Mouse (Mus musculus) splenic B cell, adult 2 months (primary cell): Measurements from ENCODE around the gene Fkbp4.

Experiments
- DNase-seq: peaks from one replicate; pipeline ENCODE4 v3.0.0-alpha.2; 2011; ENCODE audit warnings: low read depth, low spot score
- H3K27me3 ChIP-seq: 2 replicates; pipeline ENCODE4 v1.6.1; 2012; ENCODE audit warnings: mild to moderate bottlenecking, low read length, moderate library complexity, mixed read lengths; ENCODE audit not compliant: control insufficient read depth, poor library complexity, insufficient read depth, severe bottlenecking
- H3K36me3 ChIP-seq: 2 replicates; pipeline ENCODE4 v1.6.1; 2012; ENCODE audit warnings: mild to moderate bottlenecking, low read length, moderate library complexity, mixed read lengths; ENCODE audit not compliant: control insufficient read depth, poor library complexity, insufficient read depth, severe bottlenecking

Fkbp4 gene

GRCm38 (mm10) chr6:128455835-128456605 is 17.5 kb upstream of the Fkbp4 start:
- no peaks in the 10 kb centered on the region for H3K27me3 ChIP-seq
- no peaks in the 10 kb centered on the region for H3K36me3 ChIP-seq
- DNase-seq: no peak

DNA sequence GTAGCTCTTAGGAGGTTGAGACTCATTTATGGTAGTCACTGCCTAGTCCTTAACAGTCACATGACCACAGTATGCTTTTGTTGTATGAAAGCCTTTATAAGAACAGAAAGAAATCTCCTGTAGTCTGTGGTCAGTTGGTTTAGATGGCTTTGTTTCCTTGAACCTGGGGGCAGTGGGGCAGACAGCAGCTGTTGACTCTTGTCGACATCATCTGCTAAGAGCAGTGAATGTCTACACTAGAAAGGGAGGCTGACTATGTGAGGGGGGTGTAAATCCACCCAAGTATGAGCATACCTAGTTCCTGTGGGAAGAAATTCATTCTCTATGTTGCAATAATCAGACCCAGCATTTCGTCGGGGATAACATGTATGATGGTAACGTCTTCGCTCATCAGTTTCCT is 8.6 kb upstream of the Fkbp4 start:
- Histone ChIP-seq H3K36me3 (no peaks in the 10 kb centered on the region), H3K27me3 (no peaks in the 10 kb centered on the region)
- no peak for DNase-seq

DNA sequence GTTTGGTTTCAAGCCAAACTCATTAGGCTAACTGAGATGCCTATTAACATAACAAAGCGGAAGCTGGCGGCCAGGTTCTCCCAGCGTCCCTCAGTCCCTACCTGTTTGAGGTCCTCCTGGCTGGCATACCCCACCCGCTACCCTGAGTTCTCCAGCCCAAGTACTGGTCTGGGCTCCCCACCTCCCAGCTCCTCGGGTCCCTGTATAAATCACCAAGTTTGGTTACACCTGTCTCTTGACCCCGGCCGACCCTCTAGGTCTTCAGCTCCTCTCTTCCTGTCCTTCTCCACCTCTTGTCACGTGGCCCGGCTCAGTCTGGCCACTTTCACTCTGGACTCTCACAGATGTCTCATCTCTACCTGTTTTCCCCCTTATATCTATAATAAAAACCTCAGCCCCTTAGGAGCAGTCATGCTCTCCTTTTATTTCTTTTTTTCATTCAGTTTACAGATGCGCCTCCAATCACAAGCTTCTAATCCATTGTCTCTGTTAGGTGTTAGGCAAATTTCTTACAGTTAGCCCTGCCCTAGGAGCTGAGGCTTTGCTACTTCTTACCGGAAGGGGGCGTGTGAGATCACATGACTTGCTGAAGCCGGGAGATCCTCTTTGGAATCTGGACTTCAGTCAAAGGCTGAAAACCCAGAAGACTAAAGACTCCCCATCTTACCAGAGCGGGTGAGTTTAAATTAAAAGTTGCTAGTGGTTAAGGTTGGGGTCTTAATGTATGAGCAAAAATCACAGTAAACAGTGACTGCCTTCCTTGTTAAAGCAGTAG is 7.5 kb upstream of the Fkbp4 start:
- peak; percentile 64 for DNase-seq
- H3K36me3 ChIP-seq: no peaks in the 10 kb centered on the region
- no peaks in the 10 kb centered on the region for H3K27me3 ChIP-seq

DNA sequence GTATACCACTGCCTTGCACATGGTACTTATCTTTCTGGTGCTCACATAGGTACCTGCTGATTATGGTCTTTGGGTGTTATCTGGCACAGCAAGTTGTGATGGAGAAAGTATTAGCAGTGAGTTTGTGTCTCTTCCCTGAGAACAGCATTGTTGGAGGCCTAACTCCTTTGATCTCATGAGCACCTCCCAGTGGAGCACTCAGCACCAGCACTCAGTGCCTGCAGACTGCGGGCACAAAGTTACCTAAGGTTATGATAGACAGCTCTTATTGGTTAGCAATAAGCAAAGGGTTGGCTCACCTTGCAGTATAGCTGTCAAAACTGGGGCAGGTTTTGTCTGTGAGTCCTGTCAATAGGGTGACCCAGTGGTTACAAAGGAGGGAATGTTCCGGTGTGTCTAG is 1.8 kb upstream of the Fkbp4 start:
- DNase-seq: peak; percentile 40
- Histone ChIP-seq H3K27me3 (no peaks in the 10 kb centered on the region; the same call in 1 of the 2 replicates), H3K36me3 (peaks cover 3% of the 10 kb centered on the region)

DNA sequence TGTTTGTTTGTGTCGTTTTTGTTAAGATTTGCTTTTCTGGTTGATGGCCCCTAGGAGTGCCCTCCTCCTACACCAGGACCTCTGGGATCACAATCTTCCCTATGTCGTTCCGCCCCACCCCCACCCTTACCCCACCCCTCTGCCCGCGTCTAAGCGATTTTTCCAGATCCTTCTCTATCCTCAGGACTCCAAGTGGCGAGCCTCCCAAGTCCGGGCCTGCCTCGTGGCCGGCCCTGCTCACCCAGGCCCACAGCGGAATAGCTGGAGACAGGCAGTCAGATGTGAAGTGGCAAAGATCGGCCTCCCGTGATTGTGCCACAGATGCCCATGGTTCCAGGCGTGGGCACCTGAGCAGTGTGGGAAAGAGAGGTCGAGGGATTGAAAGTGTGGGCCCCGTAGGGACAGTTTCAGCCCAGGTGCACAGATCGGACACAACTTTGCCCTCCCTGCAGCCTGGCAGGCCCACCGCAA is 429 bp upstream of the Fkbp4 start:
- DNase-seq: no peak
- Histone ChIP-seq H3K36me3 (peaks cover 5% of the 10 kb centered on the region), H3K27me3 (no peaks in the 10 kb centered on the region; the same call in 1 of the 2 replicates)

DNA sequence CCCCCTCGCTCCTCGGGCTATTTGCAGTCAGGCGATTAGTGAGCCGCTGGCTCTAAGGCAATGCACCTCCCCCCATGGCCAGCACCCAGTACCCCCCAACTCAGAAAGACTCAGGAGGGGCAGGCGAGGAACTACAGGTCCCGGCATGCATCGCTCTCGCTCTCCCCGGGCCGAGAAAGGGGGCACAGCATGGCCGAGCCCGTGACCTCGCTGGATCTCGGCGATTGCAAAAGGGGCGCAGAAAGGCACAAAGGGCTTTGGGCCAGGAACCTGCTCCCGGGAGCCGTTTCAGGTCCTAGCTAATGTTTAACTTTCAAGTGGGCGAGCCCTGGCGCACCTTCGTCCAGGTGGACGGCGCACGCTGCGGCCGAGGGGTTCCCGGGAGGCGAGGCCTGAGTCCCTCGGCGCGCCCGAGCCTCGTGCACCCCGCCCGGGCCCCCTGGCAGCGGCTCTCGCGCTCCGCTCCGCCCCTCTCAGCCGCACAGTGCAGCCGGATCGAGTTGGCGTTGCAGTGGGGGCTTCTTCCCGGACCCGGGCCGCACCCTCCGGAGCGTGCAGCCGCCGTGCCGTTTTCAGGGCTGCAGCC is 653 bp downstream of the Fkbp4 start:
- peak; percentile 54 for DNase-seq
- peaks cover 9% of the 10 kb centered on the region for H3K36me3 ChIP-seq
- H3K27me3 ChIP-seq: no peaks in the 10 kb centered on the region; the same call in 1 of the 2 replicates

GRCm38 (mm10) chr6:128437288-128437687 is 1.2 kb downstream of the Fkbp4 start:
- Histone ChIP-seq H3K27me3 (no peaks in the 10 kb centered on the region; the same call in 1 of the 2 replicates), H3K36me3 (peaks cover 11% of the 10 kb centered on the region)
- DNase-seq: no peak

DNA sequence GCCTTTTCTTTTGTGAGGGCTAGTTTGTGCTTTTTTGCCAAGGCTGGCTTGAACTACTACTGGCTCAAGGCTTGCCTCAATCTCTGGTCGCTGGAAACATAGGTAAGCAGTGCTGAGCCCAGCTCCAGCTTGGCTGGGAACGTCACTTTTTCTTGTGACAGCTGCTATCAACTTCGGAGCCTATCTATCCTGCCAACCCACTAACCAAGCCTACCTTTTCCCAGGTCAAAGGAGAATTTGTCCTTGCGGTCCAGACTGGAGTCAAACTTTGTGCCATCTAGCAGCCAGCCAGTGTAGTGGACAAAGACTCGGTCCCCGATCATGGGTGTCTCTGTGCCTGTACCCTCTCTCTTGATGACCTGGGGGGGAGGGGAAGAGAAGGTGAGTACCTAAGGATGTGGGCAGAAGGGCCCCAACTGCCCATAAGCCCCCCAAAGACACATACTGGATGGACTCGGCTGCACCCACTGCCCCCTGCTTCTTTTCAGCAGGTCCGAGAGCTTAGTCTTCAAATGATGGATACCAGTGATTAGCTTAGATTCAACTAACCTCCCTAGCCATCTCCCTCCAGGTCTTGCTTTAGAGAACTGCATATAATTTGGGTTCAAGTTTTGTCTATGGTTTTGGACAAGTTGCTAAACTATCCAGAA is 2.0 kb downstream of the Fkbp4 start:
- no peaks in the 10 kb centered on the region; the same call in none of the 2 replicates for H3K27me3 ChIP-seq
- no peak for DNase-seq
- H3K36me3 ChIP-seq: peaks cover 15% of the 10 kb centered on the region

DNA sequence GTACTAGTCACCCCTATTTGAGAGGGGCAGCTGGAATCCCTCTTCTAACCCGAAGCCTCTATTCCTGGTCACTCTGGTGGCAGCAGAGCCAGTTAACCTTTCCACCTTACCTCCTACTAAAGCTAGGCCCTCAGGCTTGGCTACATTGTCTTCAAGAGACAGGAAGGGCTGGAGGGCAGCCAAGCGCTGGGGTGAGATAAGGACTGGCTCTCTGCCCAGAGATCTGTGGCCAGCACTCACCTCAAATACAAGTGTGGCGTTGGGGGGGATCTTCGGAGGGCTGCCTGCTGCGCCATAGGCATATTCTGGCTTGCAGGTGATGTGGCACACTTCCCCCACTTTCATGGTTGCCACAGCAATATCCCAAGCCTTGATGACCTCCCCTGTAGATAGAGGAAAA is 3.0 kb downstream of the Fkbp4 start:
- H3K36me3 ChIP-seq: peaks cover 15% of the 10 kb centered on the region
- no peak for DNase-seq
- H3K27me3 ChIP-seq: no peaks in the 10 kb centered on the region; the same call in none of the 2 replicates

DNA sequence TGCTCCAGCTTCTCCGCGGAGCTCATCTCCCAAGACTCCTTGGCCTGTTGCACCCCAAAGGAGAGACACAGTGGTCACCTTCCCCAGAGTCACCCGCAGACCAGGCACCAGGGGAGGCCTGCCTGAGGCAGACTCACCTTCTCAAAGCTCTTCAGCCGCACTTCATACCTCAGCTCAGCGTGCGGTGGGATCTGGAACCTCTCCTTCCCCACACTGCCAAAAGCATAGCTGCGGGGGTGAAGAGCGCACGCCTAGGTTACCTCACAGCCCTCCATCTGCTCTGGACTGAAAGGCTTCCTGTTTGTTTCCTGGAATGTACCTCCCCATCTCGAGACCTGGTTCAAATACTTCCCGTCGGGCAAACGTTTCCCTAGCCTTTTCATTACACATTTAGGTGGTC is 4.9 kb downstream of the Fkbp4 start:
- no peaks in the 10 kb centered on the region; the same call in 1 of the 2 replicates for H3K27me3 ChIP-seq
- no peak for DNase-seq
- H3K36me3 ChIP-seq: peaks cover 20% of the 10 kb centered on the region

- DNase-seq: no peak
- peaks cover 20% of the 10 kb centered on the region for H3K36me3 ChIP-seq
Measured at GRCm38 (mm10) chr6:128432356-128432915, 6.0 kb downstream of the Fkbp4 start.

DNA sequence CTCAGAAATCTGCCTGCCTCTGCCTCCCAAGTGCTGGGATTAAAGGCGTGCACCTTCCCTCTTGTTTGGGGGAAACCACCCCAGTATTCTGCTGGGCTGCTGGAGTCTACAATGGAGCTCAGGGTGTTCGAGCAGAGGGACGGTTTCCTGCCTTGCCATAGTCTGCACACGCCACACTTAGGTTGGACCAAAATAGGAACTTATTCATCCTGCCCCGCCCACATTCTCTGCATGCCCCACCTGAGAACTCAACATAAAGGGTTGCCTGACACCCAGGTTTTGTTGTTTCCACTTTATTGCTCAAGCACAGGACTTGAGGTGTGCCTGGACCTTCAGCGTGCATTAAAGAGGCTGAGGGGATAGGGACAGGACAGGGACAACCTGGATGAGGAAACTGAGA is 8.7 kb downstream of the Fkbp4 start:
- Histone ChIP-seq H3K36me3 (peaks cover 15% of the 10 kb centered on the region), H3K27me3 (no peaks in the 10 kb centered on the region; the same call in 1 of the 2 replicates)
- peak; percentile 13 for DNase-seq

More at GRCm38 (mm10) chr6:128432356-128432915, 6.0 kb downstream of the Fkbp4 start:
- no peaks in the 10 kb centered on the region; the same call in 1 of the 2 replicates for H3K27me3 ChIP-seq

GRCm38 (mm10) chr6:128429300-128429699 is 9.2 kb downstream of the Fkbp4 start:
- DNase-seq: no peak
- Histone ChIP-seq H3K36me3 (peaks cover 15% of the 10 kb centered on the region), H3K27me3 (no peaks in the 10 kb centered on the region; the same call in 1 of the 2 replicates)

DNA sequence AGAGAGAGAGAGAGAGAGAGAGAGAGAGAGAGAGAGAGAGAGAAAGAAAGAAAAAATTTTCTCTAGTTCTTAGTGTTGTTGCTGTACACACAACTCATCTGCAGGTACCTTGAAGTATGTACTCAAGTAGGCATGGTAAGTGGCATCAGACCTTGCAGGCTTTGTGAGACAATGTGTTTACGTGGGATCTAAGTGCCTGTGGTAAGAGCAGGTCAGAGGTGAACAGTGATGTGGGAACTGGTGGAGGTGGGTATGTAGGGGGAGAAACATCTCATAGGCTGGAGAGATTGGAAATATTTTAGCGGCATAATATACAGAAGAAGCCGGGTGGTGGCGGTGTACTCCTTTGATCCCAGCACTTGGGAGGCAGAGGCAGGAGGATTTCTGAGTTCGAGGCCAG is 10.9 kb downstream of the Fkbp4 start:
- H3K27me3 ChIP-seq: no peaks in the 10 kb centered on the region; the same call in 1 of the 2 replicates
- peaks cover 11% of the 10 kb centered on the region for H3K36me3 ChIP-seq
- no peak for DNase-seq
